Mouse (Mus musculus): ENCODE results near the gene Krt9. TPM values are rescaled to one million over a fixed set of nuclear protein-coding genes. Genes with fewer than 3 reads are reported as not detected.
"Not testable (repeated sequence)": the region's sequence is repeated elsewhere in the genome, so short reads cannot be mapped to it uniquely, and the experiment has no call there.

The Krt9 gene
- polyA plus RNA-seq (2015; fragmentation: Nextera tagmentation; extraction: Ambion mirVana), result not detected in 2 replicates

DNA sequence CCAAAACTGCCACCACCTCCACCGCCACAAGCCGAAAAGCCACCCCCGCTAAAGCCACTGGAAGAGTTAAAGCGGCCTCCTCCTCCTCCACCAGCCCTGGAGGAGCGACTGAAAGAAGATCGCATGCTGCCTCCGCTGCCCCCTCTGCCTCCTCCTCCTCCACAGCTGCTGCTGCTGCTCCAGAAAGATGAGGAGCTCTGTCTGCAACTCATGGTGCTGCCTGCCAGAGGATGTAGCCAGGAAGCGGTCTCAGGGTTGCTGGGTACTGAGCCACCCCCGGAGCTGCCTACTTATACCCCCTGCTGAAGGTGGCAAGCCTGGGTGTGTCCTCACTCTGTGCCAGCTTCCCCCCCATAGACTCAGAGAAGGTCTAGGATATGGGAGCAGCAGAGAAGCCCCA, at the start of gene Krt9:
Krt9 (minus strand) TSS at position 255 of the 400 bp plus-strand sequence.
- no peak for ATAC-seq (ENCODE audit: low FRiP score, low read depth)
- no peak within 1 kb of the TSS for H3K4me3 ChIP-seq
- no peaks in the 10 kb centered on the region for H3K9me3 ChIP-seq
- H3K4me2 ChIP-seq, result no peak within 1 kb of the TSS
- no peaks in the 10 kb centered on the region for H3K27me3 ChIP-seq
- no peaks in the 10 kb centered on the region for H3K4me1 ChIP-seq (replicated peaks)
- WGBS, result 61% methylated on average over 9 of the region's 9 CpGs
- no peak within 1 kb of the TSS for H3K9ac ChIP-seq
- H3K36me3 ChIP-seq, result no peaks in the 10 kb centered on the region
- no peak within 1 kb of the TSS for H3K27ac ChIP-seq (replicated peaks)

DNA sequence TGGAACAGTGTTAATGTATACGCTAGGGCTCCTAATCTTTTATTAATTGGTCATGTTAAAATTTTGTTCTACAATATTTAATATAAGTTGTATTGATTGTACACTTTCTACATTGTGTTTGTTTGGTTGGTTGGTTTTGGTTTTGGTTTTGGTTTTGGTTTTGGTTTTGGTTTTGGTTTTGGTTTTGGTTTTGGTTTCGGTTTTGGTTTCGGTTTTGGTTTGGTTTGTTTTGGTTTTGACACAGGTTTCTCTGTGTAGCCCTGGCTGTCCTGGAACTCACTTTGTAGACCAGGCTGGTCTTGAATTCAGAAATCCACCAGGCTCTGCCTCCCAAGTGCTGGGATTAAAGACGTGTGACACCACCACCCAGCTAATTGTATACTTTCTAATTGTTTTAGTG, 47.2 kb upstream of the Krt9 start:
- not testable (repeated sequence) for H3K36me3 ChIP-seq; H3K9ac ChIP-seq; H3K4me2 ChIP-seq; H3K27me3 ChIP-seq; H3K27ac ChIP-seq (replicated peaks); H3K4me1 ChIP-seq (replicated peaks); H3K4me3 ChIP-seq; ATAC-seq (ENCODE audit: low FRiP score, low read depth)
- WGBS, result 91% methylated on average over 4 of the region's 4 CpGs
- H3K9me3 ChIP-seq, result 0 out of 2 replicates have a peak, but pooled peaks cover 11% of the 10 kb centered on the region

DNA sequence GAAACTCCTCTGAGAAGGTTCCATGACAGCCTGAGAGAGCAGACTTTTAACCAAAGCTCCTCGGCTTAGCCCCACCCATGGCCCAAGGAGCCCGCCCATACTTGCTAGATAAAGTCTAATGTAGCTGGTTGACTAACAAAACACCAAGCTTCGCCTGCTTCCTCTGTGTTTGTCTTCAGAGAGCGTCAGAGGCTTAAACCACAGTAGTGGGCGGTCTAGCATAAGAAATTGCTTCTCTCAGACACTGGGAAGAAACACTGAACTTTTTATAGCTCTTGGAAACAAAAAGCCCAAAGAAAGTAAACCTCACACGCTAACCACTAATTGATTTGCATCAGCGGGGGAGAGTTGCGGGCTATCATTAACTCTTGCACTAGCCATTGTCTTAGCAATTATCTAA, 28.7 kb upstream of the Krt9 start:
- no peak overlapping the region for H3K27ac ChIP-seq (replicated peaks)
- H3K4me3 ChIP-seq, result no peak overlapping the region
- H3K27me3 ChIP-seq, result no peaks in the 10 kb centered on the region
- H3K9ac ChIP-seq, result no peak overlapping the region
- WGBS, result 64% methylated on average over 8 of the region's 8 CpGs
- no peak for ATAC-seq (ENCODE audit: low FRiP score, low read depth)
- H3K4me2 ChIP-seq, result no peak overlapping the region
- H3K36me3 ChIP-seq, result no peaks in the 10 kb centered on the region
- peaks cover 7% of the 10 kb centered on the region; the same call in 1 of the 2 replicates for H3K9me3 ChIP-seq
- H3K4me1 ChIP-seq (replicated peaks), result no peaks in the 10 kb centered on the region

DNA sequence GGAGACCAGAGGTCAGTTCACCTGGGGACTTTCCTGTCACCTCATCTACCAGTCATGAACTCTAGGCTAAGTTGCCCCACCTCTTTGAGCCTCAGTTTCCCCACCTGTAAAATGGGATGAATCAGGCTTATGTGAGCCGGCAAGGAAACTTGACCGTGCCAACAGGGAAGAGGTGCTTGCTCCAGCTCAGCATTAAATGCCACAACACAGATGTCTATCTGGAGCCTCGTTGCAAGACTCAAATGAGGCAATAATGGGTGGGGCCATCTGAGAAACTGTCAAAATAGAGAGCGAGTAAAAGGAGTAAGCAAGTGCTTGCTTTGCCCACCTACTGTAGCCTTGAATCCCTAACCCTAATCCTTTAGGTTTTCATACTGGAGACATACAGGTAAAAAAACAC, 26.3 kb upstream of the Krt9 start:
- WGBS, result 93% methylated on average over 4 of the region's 4 CpGs
- Histone ChIP-seq H3K36me3 (no peaks in the 10 kb centered on the region), H3K27me3 (no peaks in the 10 kb centered on the region), H3K4me1 (replicated peaks) (no peaks in the 10 kb centered on the region), H3K4me3 (no peak overlapping the region), H3K27ac (replicated peaks) (no peak overlapping the region), H3K9me3 (no peaks in the 10 kb centered on the region), H3K4me2 (no peak overlapping the region), H3K9ac (no peak overlapping the region)
- no peak for ATAC-seq (ENCODE audit: low FRiP score, low read depth)

DNA sequence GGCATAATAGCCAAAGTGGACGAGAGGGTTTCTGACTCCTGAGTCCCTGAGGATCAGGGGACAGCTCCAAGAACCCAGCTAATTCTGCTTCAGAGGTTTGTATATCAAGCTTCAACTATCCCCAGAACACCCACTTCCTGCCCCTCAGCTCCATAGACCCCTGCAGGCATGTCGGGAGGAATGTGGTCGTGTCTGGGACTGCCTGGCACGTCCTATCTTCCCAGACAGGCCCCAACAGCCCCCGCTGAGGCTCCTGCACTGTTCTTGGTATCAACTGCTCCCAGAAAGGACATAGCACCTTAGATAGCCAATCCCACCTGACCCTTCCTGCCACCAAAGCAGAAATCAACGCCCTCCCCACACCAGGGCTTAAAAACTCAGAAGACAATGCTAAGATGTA, 15.5 kb upstream of the Krt9 start:
- no peak for ATAC-seq (ENCODE audit: low FRiP score, low read depth)

DNA sequence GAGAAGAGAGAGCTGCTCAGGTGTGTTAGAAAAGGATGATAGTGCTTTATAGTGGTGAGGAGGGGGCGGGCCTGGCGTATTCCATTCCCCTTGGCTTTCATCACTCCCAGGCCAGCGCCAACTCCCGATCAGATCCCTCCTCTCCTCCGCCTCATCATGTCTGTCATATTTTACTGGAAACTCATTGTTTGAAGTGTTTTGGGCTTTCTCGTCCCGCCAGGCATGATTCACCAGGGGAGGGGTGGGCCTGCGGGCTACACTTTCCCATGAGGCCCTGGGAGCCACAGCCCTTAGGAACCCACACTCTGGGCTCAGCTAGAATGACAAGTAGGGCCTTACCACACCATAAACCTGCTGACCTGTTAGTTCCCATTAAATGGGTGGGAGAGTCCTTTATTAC, 14.5 kb upstream of the Krt9 start, which contains the start of gene Krt14:
Krt14 (minus strand) TSS at position 51 of the 400 bp plus-strand sequence.
- Histone ChIP-seq H3K4me2 (no peak within 1 kb of the TSS), H3K4me3 (no peak within 1 kb of the TSS), H3K27ac (replicated peaks) (no peak within 1 kb of the TSS), H3K36me3 (no peaks in the 10 kb centered on the region), H3K9ac (no peak within 1 kb of the TSS), H3K4me1 (replicated peaks) (no peaks in the 10 kb centered on the region), H3K9me3 (no peaks in the 10 kb centered on the region), H3K27me3 (no peaks in the 10 kb centered on the region)
- no peak for ATAC-seq (ENCODE audit: low FRiP score, low read depth)
- 90% methylated on average over 8 of the region's 8 CpGs for WGBS

More for the DNA sequence above, 15.5 kb upstream of the Krt9 start:
- Histone ChIP-seq H3K9ac (no peak overlapping the region), H3K4me3 (no peak overlapping the region), H3K9me3 (no peaks in the 10 kb centered on the region), H3K4me2 (no peak overlapping the region), H3K27me3 (no peaks in the 10 kb centered on the region), H3K36me3 (no peaks in the 10 kb centered on the region), H3K27ac (replicated peaks) (no peak overlapping the region), H3K4me1 (replicated peaks) (no peaks in the 10 kb centered on the region)
- 68% methylated on average over 6 of the region's 6 CpGs for WGBS

DNA sequence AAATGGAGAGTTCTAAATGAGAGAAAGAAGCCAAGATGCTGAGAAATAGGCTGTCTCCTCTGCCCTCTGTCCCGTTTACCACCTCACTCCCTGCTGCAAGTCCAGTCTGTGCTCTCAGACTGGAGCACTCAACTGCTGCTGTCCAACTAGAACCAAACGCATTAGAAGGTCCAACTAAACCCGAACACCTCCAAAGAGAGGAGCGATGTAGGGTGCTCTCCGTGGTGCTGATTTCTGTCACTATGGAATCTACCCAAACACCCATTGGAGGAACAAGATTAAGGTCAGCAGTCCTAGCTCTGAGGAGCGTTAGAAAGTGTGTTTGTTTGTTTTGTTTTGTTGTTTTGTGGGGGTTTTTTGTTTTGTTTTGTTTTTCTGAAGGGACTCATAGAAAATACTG, 10.4 kb upstream of the Krt9 start:
- H3K9me3 ChIP-seq, result no peaks in the 10 kb centered on the region
- H3K27me3 ChIP-seq, result no peaks in the 10 kb centered on the region
- no peak overlapping the region for H3K27ac ChIP-seq (replicated peaks)
- no peaks in the 10 kb centered on the region for H3K36me3 ChIP-seq
- H3K4me1 ChIP-seq (replicated peaks), result no peaks in the 10 kb centered on the region
- ATAC-seq (ENCODE audit: low FRiP score, low read depth), result no peak
- no peak overlapping the region for H3K4me2 ChIP-seq
- H3K9ac ChIP-seq, result no peak overlapping the region
- 20% methylated on average over 6 of the region's 6 CpGs for WGBS
- H3K4me3 ChIP-seq, result no peak overlapping the region

DNA sequence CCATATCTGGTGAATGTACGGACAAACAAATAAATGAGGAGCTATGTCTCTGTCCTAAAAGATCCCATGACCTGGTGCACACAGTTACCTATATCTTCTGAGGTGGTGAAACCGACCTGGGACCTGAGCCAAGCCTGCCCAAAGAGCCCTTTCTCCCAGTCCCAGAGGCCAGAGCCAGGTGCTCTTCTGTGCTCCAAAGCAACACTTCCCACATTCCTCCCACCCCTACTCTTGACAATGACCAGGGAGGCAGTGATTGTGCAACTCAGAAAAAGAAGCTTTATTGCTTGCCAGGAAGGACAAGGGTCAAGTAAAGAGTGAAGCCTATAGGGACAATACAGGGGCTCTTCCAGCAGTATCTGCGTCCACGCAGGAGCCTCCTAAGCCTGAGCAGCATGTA, 9.9 kb upstream of the Krt9 start:
- WGBS, result 87% methylated on average over 4 of the region's 4 CpGs
- H3K4me1 ChIP-seq (replicated peaks), result no peaks in the 10 kb centered on the region
- no peaks in the 10 kb centered on the region for H3K9me3 ChIP-seq
- no peak overlapping the region for H3K27ac ChIP-seq (replicated peaks)
- no peak overlapping the region for H3K4me3 ChIP-seq
- H3K4me2 ChIP-seq, result no peak overlapping the region
- no peaks in the 10 kb centered on the region for H3K27me3 ChIP-seq
- no peaks in the 10 kb centered on the region for H3K36me3 ChIP-seq
- no peak overlapping the region for H3K9ac ChIP-seq
- no peak for ATAC-seq (ENCODE audit: low FRiP score, low read depth)

DNA sequence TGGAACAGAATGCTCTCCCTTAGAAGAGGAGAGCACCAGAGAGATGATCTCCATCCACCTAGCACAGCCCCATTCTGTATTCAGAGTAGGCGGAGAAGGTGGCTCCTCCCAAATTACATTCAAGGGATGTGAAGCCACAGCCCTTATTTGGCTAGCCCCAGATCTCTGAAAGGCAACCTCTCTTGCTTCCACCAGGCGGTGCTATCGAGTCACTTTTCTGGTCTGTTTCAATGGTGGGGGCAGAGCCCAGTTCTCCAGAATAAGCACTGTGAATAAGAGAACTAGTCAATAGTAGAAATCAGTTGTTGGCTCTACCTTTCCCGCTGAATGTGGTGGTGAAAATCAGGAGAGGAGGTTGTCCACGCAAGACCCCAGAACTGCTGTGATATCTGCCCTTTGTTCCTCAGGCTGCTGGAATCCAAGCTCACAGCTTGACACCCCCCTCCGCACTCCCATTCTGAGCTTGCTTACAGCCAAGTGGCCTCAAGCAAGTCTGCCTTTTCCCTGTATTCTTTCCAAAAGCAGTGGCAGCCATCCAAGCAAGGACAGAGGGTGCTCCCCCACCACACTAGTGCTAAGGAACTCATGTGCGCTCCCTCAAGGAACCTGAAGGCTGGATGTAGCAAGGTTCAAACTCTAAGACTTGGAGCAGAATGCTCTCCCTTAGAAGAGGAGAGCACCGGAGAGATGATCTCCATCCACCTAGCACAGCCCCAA, 7.2 kb upstream of the Krt9 start:
- no peaks in the 10 kb centered on the region for H3K9me3 ChIP-seq
- H3K4me1 ChIP-seq (replicated peaks), result no peaks in the 10 kb centered on the region
- no peaks in the 10 kb centered on the region for H3K36me3 ChIP-seq
- no peak overlapping the region for H3K27ac ChIP-seq (replicated peaks)
- no peaks in the 10 kb centered on the region for H3K27me3 ChIP-seq
- H3K4me3 ChIP-seq, result no peak overlapping the region
- H3K4me2 ChIP-seq, result no peak overlapping the region
- H3K9ac ChIP-seq, result no peak overlapping the region
- 47% methylated on average over 8 of the region's 8 CpGs for WGBS
- ATAC-seq (ENCODE audit: low FRiP score, low read depth), result no peak

DNA sequence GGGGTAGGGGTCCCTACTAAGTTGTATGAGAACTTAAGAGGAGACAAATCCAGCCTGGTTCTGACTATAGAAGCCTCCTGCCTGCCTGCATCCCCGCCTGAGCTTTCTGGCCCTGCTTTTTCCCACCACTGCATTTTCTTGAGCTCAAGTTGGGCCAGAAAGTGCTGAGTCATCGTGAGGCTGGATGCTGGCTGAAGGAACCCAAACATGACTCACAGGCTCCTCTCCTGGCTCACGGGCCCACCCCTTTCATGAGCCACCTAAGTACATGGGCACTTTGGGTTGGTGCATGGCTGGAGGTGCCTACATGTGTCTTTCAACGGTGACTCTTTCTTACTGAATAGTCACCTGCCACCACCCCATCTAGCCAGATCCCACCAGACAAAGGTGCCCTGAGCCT, 5.6 kb upstream of the Krt9 start:
- H3K36me3 ChIP-seq, result no peaks in the 10 kb centered on the region
- H3K4me2 ChIP-seq, result no peak overlapping the region
- WGBS, result 76% methylated on average over 4 of the region's 4 CpGs
- H3K27ac ChIP-seq (replicated peaks), result no peak overlapping the region
- no peak overlapping the region for H3K4me3 ChIP-seq
- no peaks in the 10 kb centered on the region for H3K4me1 ChIP-seq (replicated peaks)
- no peak for ATAC-seq (ENCODE audit: low FRiP score, low read depth)
- H3K27me3 ChIP-seq, result no peaks in the 10 kb centered on the region
- no peaks in the 10 kb centered on the region for H3K9me3 ChIP-seq
- H3K9ac ChIP-seq, result no peak overlapping the region

DNA sequence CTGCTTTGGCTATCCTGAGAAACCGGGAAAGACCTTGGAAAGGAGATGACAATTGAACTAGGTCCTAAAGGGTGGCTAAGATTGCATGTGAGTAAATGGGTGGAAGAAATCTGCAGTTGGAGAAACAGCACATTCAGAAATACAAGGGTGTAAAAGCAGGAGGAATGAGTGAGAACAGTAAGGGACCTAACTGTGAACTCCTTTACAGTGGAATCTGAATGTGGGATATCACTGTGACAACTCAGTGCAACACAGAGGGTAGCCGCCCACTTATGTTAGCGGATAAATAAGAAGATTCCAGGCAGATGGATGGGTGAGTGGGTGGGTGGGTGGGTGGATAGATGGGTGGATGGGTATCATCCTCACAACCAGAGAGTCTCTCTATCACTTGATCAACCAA, 1.2 kb downstream of the Krt9 start:
- Histone ChIP-seq H3K4me1 (replicated peaks) (no peaks in the 10 kb centered on the region), H3K9ac (no peak overlapping the region), H3K4me2 (no peak overlapping the region), H3K27me3 (no peaks in the 10 kb centered on the region), H3K9me3 (no peaks in the 10 kb centered on the region), H3K36me3 (no peaks in the 10 kb centered on the region), H3K4me3 (no peak overlapping the region), H3K27ac (replicated peaks) (no peak overlapping the region)
- no peak for ATAC-seq (ENCODE audit: low FRiP score, low read depth)
- 95% methylated on average over 3 of the region's 3 CpGs for WGBS

DNA sequence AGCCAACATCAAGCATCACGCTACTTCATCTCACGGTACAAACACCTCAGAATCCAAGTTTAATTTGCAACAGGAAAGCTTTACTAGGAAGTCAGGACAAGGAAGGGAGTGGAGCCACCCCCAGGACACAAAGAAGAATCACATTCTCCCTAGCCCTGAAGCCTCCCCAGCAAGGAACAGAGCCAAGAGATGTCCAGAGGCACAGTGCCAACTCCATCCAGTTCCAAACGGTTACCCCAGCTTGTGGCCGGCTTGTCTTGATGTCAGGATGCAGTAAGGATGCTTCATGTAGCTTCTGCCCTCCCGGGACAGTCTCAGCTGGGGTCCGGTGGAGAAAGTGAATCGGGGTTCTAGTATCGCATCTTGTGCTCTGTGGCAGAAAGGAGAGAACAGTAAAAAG, 6.3 kb downstream of the Krt9 start:
- Histone ChIP-seq H3K36me3 (no peaks in the 10 kb centered on the region), H3K4me2 (no peak overlapping the region), H3K27me3 (no peaks in the 10 kb centered on the region), H3K27ac (replicated peaks) (no peak overlapping the region), H3K9me3 (no peaks in the 10 kb centered on the region), H3K9ac (no peak overlapping the region), H3K4me1 (replicated peaks) (no peaks in the 10 kb centered on the region), H3K4me3 (no peak overlapping the region)
- ATAC-seq (ENCODE audit: low FRiP score, low read depth), result no peak
- WGBS, result 80% methylated on average over 8 of the region's 8 CpGs

DNA sequence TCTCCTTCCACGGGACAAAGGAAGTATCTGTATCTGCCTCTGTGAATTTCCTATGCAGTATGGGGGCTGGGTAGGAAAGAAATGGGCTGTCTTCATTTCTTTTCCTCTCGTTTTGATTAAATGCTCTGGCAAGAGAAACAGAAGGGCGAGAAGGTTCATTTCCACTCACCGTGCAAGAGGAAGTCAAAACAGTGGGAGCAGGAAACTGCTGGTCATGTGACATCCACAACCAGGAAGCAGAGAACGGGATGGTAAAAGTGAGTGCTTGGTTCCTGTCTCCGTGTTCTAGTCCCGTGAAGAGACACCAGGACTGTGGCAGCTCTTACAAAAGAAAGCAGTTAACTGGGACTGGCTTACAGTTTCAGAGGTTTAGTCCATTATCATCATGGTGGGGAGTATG, 11.3 kb downstream of the Krt9 start:
- H3K27ac ChIP-seq (replicated peaks), result no peak overlapping the region
- WGBS, result 80% methylated on average over 7 of the region's 7 CpGs
- no peaks in the 10 kb centered on the region for H3K27me3 ChIP-seq
- H3K9me3 ChIP-seq, result no peaks in the 10 kb centered on the region
- H3K9ac ChIP-seq, result no peak overlapping the region
- no peak overlapping the region for H3K4me2 ChIP-seq
- no peak overlapping the region for H3K4me3 ChIP-seq
- H3K36me3 ChIP-seq, result no peaks in the 10 kb centered on the region
- ATAC-seq (ENCODE audit: low FRiP score, low read depth), result no peak
- no peaks in the 10 kb centered on the region for H3K4me1 ChIP-seq (replicated peaks)
